Mouse (Mus musculus): ENCODE data around the gene Dyrk3.
A peak's percentile ranks its signal among the peaks of the same experiment; 100 is the strongest.

The Dyrk3 gene

DNA sequence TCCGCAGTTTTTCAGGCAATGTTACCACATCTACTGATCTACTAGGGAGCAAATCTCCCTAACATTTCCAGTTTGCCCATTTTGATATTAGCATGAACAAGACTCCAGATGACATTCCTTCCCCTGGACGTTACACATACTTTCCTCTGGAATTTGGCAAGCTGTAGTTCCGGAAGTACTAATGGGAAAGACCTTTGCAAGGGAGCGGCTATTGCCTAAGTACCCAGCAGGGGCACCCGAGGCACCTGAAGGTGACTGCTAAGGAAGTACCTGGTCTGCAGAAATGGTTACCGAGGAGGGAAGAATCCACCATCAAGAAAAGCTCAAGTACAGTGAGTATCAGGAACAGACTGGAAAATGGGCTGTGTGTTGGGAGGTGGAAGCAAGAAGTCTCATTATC lies 25.6 kb downstream of the Dyrk3 start:
- DNase-seq (ENCODE audit: low spot score), result no peak

DNA sequence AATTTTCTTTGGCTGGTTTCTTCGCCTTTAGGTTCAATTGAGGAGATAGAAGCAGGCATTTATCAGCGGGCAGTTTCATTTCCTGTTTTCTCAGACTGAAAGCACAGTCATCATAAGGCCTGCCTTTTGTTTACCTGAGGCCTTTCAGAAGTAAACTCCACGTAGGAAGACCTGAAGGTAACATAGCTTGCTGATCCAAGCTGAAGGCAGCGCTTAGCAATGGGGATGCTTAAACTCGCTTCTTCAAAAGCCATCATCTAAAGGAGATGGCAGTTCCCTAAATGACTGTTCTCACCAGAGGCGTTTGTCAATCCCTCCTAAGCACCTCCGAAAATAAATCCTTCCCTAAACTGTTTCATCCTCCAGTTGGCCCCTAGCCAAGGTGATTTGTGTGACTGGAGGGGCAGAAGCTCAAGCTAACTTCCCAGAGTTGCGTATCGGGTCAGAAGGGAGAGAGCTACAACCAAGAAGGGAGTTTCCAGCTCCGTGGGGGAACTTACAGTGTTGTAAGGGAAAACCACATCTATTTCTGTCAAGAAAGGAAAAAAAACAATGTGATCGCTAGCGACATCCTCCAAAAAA lies 27.5 kb downstream of the Dyrk3 start:
- no peak for DNase-seq (ENCODE audit: low spot score)

DNA sequence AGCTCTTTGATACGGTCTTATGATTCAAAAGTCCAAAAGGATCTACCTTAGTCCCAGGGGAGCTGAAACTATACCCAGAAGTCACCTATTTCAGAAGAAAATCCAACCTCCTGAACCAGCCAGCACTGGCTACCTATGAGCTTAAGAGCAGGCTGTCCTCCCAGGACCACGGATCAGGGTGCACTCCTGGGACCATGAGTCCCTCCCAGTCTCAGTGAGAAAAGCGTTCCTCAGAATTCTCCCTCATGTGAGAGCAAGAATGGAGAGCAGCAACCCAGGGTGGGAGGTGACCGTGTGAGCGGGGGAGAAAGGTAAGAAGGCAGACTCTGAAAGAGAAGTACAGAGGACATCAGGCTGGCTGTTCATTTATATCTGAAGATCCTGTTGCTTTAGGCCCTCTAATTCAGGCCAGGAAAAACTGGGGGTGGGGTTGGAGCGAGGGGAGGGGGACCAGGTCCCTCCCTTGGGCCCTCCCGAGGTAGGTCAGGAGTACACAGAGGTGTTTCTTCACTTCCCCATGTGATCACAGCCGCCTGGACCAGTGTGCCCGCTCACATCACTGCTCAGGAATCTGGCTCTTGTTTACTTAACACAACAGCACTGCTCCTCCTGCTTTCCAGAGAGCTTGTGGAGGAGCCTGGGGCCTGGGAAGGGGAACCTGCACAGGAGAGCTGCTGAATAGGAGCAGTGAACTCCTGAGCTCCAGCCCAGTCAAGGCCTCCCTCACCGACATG lies 30.4 kb downstream of the Dyrk3 start:
- no peak for DNase-seq (ENCODE audit: low spot score)

DNA sequence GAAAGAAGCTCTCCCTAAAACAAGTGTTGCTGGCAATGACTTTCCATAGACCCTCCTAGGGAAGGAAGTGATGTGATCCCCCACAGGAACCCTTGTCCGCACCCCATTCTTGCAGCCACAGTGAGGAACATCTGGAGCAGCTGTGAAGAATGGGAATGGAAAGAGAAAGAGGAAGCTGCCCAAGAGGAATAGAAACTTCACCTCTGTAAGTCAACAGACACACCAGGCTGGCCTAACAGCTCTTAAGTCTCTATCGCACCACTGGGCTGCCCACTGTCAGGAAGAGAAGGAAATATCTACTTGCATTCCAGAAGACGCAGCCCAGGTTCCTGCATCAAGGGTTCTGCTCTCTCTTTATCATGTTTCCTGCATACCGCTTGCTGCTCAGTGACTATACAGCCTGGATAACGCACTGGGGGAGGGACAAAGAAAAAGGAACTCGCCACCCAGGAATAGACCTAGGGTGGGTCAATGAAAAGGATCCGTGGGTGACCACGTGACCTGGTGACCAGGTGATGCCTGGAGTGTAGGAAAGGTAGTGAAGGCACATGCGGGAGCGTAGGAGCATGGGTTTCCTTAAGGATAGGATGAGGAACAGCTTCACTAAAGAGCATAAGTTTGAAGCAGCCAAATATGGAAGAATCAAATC lies 34.2 kb downstream of the Dyrk3 start:
- no peak for DNase-seq (ENCODE audit: low spot score)

DNA sequence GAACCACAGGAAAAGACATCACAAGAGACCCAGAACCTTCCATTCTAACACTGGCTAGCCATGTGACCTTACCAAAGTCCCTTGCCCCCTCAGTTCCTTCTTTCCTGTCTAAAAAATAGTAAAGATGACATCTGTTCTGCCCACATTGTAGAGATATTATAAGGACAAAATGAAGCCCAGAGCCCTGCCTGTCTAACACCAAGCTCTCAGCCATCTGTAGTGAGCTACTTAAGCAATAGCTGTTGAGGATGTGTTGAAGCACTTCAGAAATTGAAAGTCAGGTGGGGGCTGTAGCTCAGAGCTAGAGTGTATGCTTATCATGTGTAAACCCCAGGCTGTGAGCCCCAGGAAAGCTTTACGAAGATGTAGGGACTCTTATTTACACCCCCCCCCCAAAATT lies 37.3 kb downstream of the Dyrk3 start:
- no peak for DNase-seq (ENCODE audit: low spot score)

DNA sequence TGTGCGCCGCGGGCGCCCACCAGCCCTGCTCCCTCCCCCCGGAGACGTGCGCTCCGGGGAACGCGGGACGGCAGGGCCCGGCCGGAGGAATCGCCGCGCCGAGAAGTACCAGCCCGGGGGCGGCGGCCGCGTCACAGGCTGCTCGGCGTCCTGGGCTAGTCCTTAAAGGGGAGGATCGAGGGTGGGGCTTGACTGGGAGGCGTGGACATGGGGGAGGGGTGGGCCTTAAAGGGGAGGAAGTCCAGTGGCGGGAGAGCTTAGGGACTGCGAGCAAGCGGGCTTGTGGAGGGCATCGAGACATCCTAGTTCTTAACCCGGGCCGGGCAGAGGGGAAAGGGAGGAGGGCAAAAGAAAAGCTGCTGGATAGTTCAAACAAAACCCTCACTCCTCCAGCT lies 40.4 kb downstream of the Dyrk3 start, which contains the start of gene Mapkapk2:
Gene Mapkapk2, minus strand, starts transcription at position 127 of the 395 bp plus-strand sequence.
- peak; percentile 81 for DNase-seq (ENCODE audit: low spot score)

DNA sequence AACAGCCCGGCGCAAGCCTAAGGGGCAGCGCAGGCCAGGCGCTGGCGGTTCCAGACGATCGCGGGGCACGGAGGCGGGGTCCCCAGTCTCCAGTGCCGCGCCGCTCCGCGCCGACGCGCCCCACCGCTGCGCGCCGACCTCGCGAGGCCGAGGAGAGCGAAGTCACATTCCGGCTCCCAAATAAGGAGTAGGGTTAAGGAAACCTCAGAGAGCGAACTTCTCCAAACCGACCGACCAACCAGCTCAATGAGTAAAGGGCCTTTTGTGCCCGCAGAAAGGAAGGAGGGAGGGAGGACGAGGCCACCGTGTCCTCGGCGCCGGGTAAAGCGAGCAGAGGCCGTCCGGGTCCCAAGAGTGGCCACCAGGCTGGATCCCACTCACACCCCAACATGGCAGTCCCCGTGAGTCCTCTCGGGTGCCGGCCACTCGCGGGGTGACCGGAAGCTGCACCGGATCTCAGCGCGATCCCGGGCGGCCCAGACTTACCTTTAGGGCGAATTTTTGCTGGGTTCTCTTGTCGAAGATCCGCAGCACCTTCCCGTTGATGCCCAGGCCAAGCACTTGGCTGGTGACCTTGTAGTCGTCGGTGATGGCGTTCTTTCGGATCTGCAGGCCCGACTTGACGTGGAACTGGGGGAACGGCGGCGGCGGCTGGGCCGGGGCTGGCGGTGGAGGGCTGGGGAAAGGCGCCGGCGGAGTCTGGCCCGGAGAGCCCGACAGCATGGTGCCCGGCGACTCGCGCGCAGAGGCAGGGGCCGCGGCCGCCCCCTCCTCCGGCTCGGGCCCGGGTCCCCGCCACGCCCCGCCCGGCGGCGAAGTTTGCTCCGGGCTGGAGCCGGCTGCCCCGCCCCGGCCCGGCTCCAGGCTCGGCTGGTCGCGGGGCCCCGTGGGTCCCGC lies 41.1 kb downstream of the Dyrk3 start:
- no peak for DNase-seq (ENCODE audit: low spot score)

DNA sequence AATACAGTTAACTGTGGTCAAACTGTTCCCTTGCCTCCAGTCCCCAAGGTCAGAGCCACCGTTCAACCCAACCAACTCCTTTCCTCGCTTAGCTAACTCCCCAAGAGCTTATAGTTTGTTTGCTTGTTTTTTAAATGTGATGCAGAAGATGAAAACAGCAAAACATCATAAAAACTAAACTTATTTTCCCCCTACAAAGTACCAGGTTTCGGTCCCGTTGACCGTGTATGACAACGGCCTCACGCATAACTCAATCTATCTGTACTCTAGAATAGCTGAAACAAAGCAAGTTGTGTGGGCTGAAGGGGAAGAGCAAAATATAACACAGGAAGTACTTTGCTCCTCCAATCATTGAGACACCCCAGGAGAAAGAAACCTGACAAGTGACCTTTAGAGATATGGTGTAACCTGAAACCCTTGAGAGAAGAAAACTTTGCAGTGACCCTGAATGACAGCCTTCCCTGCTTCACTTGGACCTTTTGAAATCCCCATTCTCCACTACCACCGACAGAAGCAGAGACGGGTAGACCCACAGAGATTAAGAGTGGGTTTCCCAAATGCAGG lies 41.9 kb downstream of the Dyrk3 start:
- DNase-seq (ENCODE audit: low spot score), result no peak

DNA sequence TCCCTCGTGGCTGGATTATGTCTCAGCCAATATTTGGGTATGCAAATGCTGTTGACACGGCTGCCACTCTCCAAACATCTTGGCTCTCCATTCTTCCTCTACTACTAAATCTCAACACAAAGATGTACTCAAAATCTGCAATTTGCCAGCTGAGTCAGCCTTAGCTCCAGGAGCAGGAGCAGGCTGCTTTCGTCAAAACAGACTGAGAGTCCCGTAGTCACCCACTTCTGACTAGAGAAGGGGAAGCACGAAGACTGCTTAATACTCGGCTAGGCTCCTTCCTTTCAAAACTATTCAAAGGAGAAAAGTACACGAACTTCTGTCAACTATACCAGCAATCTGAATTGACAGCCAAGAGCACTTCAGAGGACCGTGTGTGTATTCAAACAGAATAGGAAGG lies 42.6 kb downstream of the Dyrk3 start:
- DNase-seq (ENCODE audit: low spot score), result no peak

DNA sequence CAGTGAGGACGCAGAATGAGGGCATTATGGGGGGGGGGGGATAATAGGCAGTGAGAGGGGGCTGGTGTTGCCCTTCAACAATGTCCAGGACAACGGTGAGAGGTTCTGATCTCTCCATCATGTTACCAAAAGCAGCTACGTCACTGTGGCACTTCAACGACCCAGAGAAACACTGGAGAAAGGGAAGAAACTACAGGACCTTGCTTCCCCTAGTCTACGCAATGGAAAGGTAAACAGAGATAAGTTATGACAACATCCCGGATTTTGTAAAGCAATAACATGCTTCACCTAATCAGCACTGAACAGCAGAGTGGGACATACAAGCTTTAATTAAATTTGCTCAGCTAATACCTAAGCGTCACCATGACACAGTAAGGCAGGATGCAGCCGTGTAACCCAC lies 44.3 kb downstream of the Dyrk3 start:
- no peak for DNase-seq (ENCODE audit: low spot score)

DNA sequence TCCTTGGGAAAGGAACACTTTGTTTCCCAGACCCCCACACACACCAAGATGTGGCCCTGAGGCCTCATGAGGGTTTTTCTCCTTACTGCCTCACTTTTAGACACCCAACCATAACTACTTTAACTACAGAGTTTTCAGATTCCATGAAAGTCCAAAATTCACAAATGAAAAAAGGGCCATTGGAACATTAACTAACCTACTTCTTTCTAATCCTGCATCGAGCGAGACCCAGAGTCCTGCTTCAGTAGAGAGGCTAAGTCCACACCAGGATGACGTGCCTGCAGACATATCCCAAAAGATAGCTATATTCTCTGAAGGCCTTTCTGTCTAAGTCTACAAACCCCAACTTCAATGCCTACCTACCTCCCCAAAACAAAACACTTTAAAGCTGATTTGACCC lies 45.3 kb downstream of the Dyrk3 start:
- no peak for DNase-seq (ENCODE audit: low spot score)

DNA sequence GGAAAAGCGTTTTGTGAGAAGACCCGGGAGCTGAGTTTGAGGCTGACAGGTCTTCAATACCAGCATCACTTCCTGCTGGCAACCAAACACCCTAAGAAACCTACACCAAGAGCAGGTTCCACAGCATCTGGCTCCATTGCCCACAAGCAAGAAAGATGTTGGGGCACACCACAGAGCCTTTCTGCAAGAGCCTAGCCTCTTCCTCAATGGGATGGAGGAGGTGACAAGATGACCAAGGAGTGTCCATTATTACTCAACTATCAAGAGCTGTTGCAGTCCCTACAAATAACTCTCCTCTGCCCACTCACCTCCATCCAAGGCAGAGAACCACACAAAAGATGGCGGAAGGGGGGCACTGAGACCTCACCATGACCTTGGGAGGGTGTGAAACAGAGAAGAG lies 46.0 kb downstream of the Dyrk3 start:
- DNase-seq (ENCODE audit: low spot score), result no peak

DNA sequence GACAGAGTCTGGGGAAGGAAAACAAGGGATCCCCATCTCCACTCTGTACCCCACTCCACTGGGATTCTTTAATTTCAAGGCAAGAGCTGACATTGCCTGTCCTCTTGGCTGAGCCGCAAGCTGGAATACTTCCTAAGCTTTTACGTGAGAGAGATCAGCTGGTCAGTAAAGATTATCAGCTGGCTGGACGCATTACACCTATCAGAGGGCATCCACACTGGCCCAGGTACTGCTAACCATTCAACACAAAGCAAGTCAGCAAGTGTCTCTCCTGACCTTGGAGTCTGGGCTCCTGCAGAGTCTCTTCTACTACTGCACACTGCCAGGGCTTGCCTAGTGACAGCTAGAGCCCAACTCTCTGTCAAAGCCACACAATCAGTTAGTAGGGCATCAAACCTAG lies 46.7 kb downstream of the Dyrk3 start:
- DNase-seq (ENCODE audit: low spot score), result no peak

DNA sequence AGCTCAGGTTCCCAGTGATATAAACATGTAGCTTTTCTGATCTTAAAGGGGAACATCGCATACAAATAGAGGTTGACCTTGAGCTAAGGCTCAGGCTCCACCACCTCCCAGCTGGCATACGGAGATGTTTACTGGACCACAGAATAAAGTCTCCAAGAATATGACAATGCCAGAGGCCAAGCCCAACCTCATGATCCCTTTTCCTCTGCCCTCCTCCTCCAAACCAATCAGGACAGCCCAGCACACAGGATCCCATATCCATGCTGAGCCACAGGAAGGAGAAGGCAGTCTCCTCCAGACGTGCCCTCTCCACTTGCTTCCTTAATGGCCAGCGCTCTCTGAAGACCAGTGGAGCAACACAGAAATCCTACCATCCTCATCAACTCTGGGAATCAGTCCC lies 47.3 kb downstream of the Dyrk3 start:
- DNase-seq (ENCODE audit: low spot score), result no peak

DNA sequence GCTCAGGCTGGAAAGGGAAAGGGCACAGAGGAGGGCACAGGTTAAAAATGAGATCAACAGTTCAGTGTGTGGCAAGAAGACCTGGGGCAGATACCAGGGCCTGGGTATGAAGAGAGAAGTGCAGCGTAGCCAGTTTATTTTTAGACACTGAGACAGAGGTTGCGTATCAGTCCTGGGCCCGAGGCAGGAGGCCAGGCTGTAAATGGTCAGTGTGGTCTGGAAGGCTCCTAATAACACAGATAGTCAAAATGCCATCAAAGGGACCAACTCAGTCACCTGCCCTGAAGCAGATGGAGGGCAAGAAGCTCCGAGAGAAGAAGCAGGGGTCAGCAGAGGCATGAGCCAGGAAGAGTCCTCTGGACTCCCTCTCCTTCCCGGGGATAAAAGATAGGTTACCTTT lies 47.9 kb downstream of the Dyrk3 start:
- no peak for DNase-seq (ENCODE audit: low spot score)

DNA sequence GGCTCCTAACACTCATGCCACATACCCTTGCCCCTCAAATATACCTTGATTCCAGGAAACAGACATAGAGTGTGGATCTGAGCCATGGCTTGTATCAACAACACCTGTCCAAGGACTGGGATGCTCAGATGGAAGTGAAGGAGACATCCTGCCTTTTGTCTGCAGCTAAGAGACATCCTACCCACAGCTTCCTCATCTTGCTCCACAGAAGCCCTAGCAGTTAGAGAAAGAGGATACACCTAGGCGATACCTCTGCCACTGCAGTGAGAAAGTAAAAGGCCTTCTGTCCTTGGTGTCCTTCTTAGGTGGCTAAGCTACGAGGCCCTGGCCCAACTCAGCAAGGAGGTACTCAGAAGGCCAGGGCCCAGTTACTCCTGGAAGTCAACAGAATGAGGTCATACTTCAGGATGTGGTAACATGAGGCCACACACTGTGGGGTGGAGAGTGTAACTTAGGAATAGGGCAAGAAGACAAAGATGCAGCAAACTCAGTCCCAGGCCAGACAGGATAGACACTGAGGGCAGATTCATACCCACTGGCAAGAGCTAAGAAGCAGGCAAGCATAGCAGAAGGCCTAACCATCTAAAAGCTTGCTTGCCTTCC lies 48.5 kb downstream of the Dyrk3 start:
- no peak for DNase-seq (ENCODE audit: low spot score)

DNA sequence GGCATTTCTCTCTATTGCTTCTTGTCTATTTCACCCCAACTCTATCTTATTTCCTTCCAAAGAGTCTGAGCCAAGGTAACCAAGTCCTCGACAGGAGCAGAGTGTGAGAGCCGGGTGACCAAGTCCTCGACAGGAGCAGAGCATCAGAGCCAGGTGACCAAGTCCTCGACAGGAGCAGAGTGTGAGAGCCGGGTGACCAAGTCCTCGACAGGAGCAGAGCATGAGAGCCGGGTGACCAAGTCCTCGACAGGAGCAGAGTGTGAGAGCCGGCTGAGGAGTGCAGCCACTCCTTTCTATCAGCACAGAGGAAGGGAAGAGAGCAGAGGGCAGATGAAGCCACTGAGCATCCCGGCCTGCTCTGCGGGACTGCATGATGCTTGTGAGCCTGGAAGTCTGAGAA lies 49.6 kb downstream of the Dyrk3 start:
- no peak for DNase-seq (ENCODE audit: low spot score)

DNA sequence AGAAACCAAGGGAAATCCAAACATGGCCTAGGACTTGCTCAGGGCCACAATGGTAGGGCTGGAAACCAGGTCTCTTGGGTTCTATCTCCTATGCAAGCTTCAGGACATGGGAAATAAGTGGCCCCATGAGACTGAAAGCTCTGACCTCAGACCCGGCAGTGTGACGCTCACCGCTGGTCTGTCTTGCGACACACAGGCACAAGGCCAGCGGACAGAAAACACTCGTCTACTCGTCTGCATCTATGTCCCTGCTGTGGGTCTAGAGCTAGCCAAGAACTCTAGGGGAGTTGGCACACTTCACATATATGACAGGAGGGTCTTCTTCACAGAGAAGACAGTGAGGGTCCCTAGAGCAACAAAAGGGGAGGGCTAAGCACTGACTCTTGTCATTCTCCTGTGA lies 51.2 kb downstream of the Dyrk3 start:
- no peak for DNase-seq (ENCODE audit: low spot score)

DNA sequence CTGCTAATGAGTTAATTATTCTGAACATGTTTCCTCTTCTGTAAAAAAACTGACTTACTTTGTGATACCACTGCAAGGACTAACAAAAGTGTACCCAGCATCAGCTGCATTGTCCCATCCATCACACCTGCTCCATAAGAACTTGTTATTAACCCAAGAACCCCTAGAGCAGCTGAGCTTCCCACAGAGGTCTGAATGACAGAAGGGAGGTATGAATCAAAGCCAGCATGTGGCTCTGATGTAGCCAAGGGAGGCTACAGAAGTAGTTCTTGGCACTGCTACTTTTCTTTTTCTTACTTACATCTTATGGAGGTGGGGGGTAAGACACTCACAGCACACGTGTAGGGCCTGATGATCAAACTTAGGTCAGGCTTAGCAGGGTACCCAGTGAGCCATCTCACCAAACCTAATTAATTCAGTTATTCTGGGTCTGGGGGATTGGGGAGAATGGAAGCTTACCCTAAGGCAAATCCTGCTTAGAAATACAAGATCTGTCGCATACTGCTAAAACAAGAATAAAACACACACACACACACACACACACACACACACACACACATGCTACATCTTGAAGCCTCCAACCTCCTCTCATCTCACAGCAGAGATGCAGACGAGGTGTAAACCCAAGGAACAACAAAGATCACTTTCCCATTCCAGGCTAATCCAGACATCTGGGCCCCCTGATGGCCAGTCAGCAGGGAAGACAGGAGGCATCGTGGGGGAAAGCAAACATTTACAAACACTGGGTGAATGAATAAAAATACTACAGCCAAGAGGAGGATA lies 52.0 kb downstream of the Dyrk3 start:
- DNase-seq (ENCODE audit: low spot score), result no peak

DNA sequence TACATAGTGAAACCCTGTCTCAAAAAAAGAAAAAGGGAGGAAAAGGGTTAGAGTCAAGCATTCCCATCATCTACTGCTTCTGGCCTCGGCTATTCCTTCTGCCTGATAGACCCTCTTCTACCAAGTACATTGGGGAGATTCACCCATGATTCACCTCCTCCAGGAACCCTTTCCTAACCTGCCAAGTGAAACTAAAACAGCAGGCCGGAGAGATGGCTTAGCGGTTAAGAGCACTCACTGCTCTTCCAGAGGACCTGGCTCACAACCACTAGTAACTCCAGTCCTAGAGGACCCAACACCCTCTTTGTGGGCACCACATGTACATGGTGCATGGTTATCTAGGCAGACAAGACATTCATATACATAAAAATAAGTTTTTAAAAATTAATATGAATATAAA lies 52.9 kb downstream of the Dyrk3 start:
- no peak for DNase-seq (ENCODE audit: low spot score)

DNA sequence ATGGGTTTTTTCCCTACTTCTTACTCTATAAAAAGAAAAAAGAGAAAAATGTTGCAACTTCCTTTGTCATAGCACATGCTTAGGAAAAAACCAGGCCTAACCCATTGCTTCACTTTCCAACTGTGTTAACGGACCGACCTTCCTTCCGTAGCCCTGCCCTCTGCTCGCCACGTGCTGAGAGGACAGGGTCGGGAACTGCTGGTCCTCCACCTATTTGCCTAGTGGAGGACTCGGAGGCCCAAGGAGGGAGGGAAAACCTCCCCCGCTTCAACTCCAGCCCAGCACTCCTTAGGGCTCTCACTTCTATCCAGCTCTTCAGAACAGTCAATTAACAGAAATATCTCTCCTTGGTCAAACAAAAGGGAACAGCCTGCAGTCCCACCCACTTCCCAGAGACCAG lies 53.9 kb downstream of the Dyrk3 start:
- no peak for DNase-seq (ENCODE audit: low spot score)

Measured in left cerebral cortex, adult 11 months (tissue).